Mouse (Mus musculus) embryo, embryonic 10.5 days (tissue): Measurements from ENCODE around the gene Coro7.
"Not testable (repeated sequence)": the region's sequence is repeated elsewhere in the genome, so short reads cannot be mapped to it uniquely, and the experiment has no call there.

Experiments used
- DNase-seq: peaks from one replicate; pipeline ENCODE4 v3.0.0-alpha.2; 2015; ENCODE audit warnings: low spot score

Coro7 gene

DNA sequence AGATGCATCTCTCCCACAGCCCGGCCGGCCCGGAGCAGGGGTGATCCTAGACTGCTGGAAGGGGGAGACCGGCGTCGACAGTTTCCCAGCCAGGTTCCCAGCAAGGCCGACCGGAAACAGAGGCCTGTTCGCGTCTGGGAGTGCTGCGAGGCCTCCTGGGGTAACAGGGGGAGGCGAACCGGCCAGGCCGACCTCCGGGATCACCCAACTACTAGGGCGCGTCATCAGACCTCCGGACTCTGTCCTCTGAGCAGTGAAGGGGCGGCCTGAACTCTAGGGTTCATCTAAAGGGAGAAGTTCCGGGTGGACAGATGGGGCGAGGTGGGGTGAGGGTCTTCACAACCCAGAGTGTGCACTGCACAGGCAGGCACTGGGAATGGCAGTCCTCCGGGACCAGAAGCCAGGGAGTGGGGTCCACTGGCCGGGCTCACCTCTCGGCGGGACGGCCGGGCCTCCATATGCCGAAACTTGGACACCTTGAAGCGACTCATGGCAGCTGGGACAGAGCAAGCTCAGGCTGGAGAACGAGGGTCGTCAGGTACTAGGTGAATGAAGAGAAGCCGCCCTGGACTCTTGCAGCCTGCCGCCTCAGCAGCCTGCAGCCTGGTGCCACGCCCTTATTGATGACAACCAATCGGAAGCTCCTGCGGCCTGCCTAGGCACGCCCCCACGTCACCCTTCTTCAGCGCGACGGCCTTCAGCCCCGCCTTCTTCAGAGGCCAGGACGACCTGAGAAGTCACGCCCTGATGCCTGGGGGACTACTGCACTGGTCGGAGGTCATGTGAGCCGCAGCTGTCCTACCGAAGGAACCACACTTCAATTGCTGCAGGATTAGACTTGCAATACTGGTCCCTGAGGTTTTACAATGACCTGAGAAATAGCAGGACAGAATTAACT is at the start of gene Coro7:
Gene Coro7 (minus strand): TSS at position 657 of the 898 bp plus-strand sequence.
- peak; percentile 97 for DNase-seq

DNA sequence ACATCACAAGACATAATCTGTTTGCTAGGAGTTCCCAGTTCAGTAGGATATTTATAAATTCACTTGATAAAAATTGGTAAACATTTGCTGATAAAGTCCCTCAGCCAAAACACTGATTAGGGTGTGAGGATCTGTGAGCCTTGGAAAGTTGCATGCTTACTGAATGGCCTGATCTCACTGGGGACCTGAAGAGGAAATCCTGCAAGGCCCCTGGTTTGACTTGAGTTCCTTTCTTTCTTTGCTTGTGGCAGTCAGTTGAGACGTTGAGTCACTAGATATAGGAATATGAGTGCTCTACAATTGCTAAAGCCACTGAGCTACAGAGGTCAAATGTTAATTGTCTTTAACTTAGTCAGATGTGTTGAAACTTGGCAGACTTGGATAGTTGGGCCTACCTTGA is 48.4 kb upstream of the Coro7 start:
- no peak for DNase-seq

- DNase-seq = no peak
Observed at GRCm38 (mm10) chr16:4727526-4727925, 47.9 kb upstream of the Coro7 start.

DNA sequence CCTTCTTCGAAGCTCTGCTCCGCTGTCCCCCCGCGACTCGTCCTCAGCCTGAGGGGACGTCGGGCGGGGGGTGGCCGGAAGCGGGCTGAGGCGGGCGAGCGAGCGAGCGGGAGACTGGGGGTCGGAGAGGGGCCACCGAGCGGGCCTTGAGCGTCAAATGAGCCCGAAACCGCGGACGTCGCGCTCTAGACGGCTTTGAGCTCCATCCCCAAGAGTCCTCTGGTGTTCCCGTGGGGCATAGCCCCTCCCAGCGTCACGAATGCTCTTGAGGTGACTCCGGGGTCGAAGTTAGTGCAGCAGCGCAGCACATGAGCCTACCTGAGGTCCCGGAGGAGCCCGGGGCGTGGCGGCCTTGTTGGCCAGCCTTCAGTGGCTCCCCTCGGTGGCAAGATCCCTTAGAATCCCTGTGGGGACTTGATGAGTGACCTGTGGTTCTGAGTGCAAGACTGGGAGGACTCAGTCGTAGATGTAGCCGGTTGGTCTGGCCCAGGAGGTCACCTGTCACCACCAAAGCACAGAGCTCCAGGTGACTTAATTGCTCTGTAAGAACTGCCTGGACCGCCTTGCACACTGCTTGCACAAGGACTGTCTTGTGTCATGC is 47.1 kb upstream of the Coro7 start:
- DNase-seq = no peak

GRCm38 (mm10) chr16:4725780-4726527 is 46.4 kb upstream of the Coro7 start, which contains the start of gene Hmox2:
Gene Hmox2 (plus strand): TSS chr16:4726361.
- peak; percentile 94 for DNase-seq

- no peak for DNase-seq
Observed at GRCm38 (mm10) chr16:4725266-4725665, 45.7 kb upstream of the Coro7 start.

- DNase-seq = no peak
Observed at GRCm38 (mm10) chr16:4722915-4723209, 43.3 kb upstream of the Coro7 start.

DNA sequence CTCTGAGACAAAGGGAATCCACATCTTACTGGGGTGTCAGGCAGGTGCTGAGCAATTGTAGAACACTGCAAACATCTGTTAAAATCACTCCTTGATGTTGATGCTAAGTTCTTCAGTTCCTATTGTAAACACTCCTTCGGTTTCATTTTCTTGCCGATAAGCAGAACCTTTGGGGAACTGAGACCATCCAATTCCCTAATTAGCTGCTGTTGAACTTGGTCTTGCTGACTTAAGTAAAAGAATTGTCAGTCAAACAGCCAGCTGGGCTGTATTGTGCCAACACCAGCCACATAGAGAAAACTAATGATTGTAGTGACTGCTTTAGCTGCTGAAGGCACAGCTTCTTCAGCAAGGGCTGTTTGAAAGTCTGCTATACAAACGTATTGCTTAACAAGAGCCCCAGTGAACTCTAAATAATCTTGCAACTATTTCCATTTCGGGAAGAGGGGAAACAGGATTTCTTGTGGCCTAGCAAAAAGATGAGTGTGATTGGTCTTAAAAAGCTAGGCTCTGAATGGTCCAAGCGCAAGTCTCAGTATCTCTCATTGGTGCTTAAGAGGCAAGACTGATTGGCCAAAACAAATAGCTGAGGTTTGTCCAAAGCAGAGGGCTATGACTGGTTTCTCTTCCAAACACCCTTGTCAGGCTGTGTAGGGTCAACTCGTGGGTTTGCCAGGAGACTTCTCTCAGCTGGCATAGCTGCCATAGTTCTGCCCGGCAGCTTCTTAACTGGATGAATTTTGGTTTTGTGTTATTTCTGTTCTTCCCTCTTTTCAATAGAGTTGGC is 42.7 kb upstream of the Coro7 start:
- no peak for DNase-seq

DNA sequence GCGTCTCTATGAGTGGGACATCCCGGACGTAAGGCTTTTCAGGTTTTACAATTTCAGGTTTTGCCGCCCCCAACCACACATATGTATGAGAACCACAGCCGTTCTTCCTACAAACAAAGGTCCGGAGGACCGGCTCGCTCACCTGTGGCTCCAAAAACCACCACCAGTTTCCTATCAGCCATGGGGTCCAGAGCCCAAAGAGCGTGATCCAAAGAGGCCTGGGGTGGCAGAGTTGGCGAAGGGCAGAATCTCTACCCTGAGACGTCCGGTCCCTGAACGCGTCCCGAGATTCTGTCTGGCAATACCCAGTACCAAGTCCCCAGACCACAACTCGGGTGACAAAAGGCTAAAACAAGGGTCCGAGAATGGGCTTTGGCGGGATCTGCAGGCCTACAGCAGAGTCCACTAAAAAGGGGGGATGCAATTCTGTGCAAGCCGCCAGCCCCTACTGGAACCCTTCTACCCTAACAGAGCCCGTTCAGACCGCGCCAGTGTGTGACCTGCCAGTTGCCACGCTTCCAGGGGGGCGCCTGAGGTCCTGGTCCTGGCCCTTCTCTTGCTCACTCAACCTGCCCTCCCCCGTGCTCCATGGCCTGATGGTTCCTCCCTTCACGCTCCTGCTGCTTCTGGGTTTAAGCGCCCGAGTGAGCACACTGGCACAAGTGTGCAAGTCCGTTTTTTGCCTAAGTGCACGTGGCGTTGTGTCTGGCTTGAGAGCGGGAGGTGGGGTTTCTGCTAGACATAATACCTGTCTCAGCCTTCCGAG is 39.4 kb upstream of the Coro7 start, which contains the start of gene Nmral1:
Gene Nmral1 (minus strand): TSS at position 604 of the 766 bp plus-strand sequence.
- peak; percentile 89 for DNase-seq

GRCm38 (mm10) chr16:4717866-4718265 is 38.3 kb upstream of the Coro7 start:
- no peak for DNase-seq

DNA sequence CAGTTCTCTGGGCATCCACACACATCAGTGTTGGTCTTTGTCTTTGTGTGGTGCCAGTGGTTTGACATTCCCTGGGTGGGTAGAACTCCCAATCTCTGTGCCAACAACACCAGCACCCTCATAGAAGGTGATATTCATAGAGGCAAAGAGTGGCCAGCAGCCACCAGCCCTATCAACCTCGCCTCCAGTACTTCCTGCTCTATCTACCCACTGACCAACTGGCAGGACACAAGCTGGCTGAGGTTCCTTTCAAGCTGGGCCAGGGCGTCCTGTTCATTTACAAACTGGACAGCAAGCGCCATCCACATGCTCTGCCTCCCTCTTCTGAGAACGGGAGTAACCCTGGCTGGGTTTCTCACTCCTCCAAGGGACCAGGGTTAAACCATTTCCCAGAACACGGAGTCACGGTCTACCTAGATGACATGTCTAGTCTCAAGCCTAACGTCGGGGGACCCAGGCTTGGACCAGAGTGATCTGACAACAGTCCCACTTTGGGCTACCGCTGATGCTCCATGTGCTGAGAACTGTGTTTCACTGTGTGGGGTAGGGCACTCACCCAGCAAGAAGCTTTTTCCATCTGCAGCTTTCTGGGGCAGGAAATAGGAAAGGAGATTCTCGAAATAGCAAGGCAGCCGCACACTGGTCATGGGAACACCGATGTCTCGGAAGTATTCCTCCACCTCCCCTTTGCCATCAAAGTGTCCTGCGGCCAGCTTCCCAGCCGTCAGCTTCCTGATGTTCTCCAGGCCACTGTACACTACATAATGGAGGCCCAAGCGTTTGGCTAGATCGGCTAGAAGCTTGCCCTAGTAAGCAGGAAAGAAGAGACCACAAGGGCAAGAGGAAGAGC is 34.5 kb upstream of the Coro7 start:
- no peak for DNase-seq

DNA sequence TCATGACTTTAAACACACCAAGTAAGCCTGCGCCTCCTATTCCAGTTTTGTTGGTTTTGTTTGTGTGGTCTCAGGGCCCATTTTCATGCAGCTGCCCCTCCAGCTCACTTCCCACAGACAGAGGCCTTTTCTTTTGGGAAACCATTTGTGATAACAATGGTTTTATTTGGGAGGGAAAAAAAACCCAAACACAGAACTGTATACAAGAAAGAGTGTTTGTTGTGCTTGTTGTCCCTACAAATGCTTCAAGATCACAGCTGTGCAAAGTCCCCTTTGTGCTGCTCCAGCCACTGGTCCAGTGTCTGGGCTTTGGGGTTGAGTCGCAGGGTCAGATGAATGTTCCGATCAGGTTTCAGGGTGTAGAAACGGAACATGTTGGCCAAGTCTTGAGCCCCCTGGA is 31.6 kb upstream of the Coro7 start:
- DNase-seq = no peak

GRCm38 (mm10) chr16:4705541-4705940 is 26.0 kb upstream of the Coro7 start:
- no peak for DNase-seq

- no peak for DNase-seq
Observed at GRCm38 (mm10) chr16:4702646-4703045, 23.1 kb upstream of the Coro7 start.

DNA sequence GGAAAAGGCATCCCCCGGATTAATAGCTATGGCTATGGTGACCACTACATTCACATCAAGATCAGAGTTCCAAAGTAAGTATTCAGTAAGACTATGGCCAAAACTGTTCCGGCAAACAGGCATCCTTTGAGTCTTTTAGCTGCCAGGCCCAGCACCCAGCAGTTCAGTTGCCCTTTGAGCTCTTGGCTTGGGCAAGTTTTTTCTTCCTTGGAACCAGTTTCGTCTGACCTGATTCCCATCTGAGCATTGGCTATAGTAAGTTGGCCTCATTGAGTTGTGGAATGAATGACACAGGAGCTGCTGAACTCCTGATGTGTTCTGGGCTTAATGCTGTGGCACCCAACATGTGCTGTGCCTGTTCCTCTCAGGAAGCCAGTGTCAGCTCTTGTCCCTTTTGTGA is 21.6 kb upstream of the Coro7 start:
- no peak for DNase-seq

DNA sequence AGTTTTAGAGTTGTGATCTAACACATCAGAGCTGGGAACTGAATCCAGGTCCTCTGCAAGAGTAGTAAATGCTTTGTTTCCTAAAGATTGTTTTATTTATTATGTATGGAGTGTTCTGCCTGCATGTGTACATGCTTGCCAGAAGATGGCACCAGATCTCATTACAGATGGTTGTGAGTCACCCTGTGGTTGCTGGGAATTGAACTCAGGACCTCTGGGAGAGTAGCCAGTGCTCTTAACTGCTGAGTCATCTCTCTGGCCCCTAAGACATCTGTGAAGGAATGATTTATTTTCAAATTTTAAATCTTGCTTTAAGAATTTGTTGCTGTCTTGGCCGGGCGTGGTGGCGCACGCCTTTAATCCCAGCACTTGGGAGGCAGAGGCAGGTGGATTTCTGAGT is 9.8 kb upstream of the Coro7 start:
- DNase-seq = not testable (repeated sequence)

- DNase-seq = no peak
Observed at GRCm38 (mm10) chr16:4684457-4684791, 4.8 kb upstream of the Coro7 start.

DNA sequence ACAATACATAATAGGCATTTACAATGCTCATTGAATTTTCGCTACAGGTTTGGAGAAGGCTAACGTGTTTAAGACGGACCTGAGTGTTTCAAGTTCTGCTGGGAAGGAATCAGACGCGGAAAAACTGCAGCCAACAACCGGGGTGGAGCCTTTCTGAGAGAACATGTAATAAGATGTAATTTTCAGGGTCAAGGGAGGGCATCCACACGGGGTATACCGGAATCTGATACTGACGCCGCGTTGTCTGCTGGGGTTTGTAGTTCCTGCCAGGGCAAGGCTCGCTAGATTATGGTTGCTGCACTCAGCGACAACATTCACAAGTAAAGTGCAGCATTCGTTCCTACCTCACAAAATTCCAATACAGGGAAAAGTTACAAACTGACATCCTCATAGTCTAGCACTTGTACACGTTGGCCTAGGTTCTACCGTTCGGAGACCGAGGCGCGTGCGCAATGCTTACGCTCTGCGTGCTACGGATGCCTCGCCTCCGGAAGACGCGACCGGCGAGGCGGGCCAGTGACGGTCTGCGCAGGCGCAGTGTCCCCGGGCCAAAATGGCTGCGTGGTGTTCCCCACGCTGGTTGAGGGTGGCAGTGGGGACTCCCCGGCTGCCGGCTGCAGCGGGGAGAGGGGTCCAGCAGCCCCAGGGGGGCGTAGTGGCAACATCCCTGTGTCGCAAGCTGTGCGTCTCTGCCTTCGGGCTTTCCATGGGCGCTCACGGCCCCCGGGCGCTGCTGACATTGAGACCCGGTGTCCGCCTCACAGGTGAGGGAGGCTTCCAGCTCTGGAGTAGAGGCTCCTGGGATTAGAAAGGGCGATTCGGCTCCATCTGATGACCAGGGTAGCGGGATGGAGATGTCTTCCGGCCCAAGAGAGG is 4.2 kb upstream of the Coro7 start:
- peak; percentile 97 for DNase-seq

GRCm38 (mm10) chr16:4683193-4683580 is 3.6 kb upstream of the Coro7 start:
- no peak for DNase-seq
